Mouse (Mus musculus): ENCODE data around the gene Nfatc2.

DNA sequence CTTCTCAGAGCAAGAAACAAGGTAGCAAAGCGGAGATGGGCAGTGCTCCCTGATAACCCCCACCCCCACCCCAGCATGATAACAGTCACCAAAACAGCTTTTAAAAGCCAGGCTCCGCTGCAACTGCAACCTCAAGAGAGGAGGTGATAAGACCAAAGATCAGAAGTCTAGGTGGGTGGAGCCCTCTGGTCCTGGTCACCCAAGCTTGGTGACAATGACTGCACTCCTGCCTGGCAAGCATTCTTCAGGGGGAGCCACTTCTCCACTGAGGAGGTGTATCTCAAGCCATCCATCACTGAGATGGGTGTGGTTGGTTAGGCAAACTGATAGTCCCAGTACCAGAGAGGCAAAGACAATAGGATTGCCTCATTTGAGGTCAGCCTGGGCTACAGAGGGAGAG is 10.4 kb downstream of the Nfatc2 start:
- TF ChIP-seq CTCF (IDR thresholded peaks at IDR 0.05; ENCODE audit: borderline replicate concordance, control insufficient read depth, extremely low read depth, insufficient read depth, low read length, poor library complexity): no peak
- TF ChIP-seq POLR2A (IDR thresholded peaks at IDR 0.05; ENCODE audit: control insufficient read depth, extremely low read depth, insufficient read depth, low read length, poor library complexity): no peak
